Mouse (Mus musculus) kidney, adult 9 months (tissue): Measurements from ENCODE around the gene Cd96.
A peak's percentile ranks its signal among the peaks of the same experiment; 100 is the strongest.
"Not testable (repeated sequence)": the region's sequence is repeated elsewhere in the genome, so short reads cannot be mapped to it uniquely, and the experiment has no call there.

Experiments
- DNase-seq: peaks from one replicate; pipeline ENCODE4 v3.0.0; 2022

The Cd96 gene

DNA sequence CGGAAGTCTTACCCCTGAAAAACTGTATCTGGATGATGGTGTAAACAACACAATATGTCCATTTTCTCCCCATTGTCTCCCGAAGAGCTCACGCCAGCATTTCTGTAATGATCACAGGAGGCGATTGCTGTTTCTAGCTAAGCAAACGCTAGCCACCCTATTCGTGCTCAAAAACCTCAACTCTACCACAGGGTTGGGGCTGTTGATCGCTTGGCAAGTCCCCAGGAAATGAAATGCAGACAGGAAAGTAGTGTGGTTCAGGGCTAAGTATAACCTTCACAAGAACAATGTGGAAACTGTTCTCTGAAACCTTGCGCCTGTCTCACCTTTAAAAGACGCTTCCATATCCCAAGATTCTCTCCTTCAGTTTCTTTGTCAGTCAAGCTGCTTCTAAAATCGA is at the start of gene Cd96:
TSS of gene Cd96 (minus strand) at position 232 of the 400 bp plus-strand sequence.
- no peak for DNase-seq

DNA sequence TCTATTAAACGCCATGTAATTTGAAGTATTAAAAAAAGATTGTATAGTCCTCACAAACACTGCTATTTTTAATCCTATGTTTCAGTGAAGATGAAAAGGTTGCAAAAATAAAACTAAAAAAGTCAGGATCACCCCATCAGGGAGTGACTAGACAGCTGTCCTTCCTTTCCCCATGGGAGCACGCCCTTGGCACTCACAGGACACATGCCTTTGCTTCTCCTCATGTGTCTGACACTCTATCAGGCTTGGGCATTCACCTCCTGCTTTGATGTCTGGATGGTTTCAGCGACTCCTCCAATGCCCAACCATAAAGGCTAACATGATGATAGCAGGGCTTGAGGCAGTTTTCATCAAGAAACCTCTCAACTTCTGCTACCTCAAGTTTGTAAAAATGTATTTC is 46.9 kb upstream of the Cd96 start:
- DNase-seq: no peak

DNA sequence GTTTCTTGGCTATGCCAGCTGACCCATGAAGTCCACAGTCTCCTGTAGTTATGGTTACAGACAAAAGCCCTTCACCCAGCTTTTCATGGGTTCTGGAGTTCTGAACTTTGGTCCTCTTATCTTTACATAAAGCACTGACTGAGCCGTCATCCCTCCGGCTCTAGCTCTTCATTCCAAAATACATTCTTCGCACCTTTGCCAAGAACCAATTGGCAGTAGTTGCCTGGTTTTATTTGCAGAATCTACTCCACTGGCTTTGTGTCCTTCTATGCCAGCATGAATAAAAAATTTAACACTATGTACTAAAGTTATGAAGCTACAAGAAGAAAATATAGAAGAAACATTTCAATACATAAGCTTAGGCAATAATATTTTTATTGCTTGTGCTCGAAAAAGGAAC is 45.3 kb upstream of the Cd96 start:
- no peak for DNase-seq

DNA sequence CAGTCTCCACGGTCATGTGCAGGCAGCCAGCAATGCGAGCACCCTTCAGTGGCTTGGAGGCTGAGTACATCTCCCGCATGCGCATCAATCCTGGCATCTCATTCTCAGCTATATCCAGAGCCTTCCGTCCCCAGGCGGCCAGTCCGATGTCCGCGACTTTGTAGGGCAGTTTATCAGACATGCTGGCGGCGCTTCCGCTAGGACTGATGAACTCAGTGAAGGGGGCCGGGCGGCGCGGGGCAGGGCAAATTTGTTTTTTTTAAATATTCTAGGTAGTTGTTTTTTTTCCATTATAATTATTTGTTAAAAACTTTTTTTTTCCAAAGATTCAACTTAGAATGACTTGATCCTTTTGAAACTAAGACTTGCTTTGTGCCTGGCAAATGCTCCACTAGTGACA is 34.8 kb upstream of the Cd96 start, which contains the start of gene Gm4737:
TSS of gene Gm4737 (minus strand) at position 246 of the 400 bp plus-strand sequence.
- not testable (repeated sequence) for DNase-seq

DNA sequence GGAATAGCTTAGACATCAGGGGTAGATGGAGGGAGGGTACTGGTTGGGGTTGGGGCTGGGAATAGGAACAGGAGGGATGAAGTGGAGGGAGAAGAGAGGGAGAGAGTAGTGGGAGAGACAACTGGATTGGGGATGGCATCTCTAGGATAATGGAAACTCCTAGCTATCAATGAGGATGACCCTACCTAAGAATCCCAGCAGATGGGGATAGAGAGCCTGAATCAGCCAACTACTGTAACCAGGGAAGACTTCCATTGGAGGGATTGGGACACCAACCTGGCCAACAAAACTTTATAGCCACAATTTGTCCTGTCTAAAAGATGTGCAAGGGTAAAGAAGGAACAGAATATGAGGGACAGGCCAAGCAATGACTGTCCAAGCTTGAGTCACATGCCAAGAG is 31.1 kb upstream of the Cd96 start:
- peak; percentile 13 for DNase-seq

DNA sequence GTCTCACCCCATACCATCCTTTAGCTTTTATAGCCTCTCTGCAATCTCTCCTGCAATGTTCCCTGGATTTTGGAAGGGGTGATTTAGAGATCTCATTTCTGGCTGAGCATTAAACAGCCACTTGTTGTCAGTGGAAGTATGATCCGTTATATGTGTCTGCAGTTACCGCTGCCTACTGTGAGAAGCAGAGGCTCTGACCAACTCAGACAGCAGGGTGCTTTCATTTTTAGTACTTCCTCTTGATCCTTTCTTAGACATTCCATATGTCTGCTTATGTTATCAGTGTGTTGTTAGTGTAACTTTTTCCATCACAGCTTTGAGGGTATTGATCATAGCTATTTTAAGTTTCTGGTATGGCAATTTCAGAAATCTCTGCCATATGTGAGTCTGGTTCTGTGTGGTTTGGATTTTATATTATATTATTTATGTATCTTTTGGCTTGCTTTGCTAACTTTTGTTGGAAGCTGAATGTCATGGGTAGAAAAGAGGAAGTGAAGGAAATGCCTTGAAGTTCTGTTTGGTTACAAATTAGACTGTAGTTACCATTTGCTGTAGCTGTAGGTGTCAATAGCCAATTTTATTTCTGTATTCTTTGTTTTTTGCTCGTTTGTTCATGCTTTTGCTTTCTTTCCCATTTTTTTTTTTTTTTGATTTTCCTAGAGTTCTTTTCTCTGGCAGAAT is 28.8 kb upstream of the Cd96 start:
- no peak for DNase-seq

DNA sequence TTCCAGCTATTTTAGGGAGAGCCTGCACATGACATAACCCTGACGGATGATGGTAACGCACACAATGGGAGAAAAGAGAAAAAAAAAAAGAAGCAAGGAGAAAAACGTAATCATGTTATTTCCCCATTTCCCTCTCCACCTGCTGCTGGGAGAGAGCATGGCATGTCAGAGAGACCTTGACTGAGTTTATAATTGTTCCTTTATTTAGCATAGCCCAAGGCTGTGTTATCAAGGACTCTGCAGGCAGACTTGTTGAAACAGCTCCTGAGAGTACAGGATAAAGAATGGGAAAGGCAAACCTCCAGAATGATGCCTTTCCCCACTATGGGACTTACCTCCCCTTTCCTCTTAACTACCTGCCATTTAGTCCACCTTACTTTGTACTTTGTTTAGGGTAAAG is 26.9 kb upstream of the Cd96 start:
- no peak for DNase-seq

DNA sequence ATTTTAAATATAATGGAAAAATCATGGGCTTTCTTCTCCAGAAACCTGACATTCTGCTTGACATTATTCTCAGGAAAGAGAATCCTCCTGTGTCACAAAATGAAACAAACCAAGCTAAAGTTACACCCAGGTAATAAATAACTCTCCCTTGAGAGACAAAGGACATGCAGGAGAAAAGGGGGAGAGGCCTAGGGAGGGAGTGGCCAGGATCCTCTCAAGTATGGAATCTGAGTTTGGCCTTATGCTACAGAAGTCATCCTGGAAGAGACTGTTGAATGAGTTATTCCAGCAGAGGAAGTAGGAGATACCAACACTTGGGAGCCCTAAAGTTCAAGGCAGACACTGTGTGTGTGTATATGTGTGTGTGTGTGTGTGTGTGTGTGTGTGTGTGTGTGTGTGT is 2.2 kb upstream of the Cd96 start:
- DNase-seq: no peak

DNA sequence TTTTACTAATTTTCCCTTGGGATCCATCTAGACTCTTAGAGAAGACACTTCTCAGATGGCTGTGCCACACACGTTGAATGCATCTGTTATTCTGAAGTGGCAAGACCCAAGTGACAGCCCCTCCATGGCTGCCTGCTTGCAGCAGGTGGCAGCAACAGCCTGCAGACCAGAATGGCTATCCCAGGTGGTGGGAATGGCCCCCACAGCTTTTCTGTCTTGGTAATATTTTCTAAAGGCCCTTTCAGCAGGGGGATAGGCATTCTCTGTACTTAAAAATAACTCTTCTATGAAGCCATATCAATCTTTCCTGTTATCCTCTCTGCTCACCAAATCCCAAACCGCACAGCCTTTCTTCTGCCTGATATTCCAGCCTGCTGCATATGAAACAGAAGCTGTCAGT is 1.4 kb upstream of the Cd96 start:
- DNase-seq: no peak

DNA sequence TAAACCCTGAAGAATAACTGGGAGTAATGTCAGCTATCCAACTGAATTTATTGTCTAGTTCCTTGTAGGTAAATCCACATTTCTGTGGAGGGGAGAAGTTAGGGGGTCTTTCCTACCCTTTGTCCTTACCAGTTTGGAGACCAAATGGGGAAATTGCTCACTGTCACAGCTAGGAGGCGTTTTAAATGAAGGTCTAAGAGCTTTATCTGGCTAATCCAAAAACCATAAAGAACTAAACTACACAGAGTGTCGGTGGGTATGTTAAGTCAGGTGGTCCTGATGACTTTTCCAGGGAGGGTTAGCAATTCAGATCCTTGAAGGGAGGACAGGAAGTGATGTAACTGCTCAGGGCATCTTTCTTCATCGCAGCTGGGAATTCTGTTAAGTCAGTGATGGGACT is 556 bp upstream of the Cd96 start:
- DNase-seq: no peak

DNA sequence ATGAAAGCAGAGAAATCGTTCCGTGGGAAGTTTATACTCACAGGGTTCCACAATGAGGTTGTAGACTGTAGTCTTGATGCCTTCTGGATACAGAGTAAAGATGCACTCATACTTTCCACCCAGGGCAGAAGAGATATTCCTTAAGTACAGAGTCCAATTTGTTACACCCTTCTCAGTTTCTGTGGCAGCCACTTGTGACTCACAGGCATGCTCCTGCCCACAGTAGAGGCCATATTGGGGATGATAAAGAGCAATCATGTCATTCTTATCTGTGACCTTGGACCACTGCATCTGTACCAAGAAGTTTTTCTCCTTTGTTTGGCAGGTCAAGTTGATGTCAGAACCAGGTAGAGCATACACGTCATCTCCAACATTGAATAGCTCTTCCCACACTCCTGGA is 2.4 kb downstream of the Cd96 start:
- no peak for DNase-seq

DNA sequence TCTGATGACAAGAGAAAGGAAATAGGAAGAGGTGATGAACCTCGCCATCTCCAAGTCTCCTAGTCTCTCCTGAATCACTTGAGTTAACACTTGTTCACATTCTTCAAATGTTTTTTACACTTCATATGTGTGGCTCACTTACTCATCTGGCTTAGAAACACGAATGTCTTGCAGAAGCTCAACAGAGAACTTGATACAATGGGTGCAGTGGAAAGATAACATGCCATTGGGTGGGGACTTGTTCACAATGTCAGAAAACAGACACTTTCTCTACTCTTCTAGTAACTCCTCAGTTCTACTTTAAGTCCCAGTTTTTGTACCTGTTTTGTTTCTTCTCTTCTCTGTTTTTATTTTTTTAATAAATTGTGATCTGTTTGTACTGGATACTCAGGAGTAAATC is 5.3 kb downstream of the Cd96 start:
- no peak for DNase-seq

DNA sequence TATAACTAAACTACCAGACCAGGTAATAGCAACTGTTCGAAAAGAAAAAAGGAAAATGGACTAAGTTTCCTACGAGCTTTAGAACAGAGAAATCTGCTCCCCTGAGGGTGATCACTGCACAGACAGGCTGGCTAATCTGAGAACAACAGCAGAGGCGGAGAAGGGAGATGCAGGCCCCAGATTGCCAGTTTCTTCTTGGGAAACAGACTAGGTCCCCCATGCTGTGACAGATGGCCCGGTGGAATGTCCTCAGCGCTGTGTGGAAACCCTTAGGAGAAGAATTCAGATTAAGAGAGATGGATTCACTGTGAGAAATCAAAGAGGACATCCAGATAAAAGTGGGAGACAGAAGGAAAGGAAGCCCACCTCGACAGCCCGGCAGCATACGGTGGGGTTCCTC is 10.5 kb downstream of the Cd96 start:
- no peak for DNase-seq

DNA sequence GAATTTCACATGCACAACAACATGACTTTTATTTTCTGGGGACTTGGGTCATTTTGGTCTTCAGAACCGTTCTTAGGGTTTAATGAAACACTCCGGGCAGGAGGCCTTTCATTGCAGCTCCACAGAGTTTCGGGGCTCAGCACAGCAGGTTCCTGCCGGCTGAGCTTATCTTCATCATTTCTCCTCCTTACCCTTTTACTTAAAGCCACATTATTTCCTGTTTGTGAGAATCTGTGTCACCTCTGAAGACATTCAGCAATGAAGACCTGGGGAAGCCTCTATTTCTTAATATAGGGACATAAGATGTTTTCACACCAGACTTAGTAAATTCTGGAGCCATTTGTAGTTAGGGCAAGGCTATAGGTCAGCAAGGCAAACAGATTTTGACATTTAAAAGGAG is 12.6 kb downstream of the Cd96 start:
- no peak for DNase-seq

DNA sequence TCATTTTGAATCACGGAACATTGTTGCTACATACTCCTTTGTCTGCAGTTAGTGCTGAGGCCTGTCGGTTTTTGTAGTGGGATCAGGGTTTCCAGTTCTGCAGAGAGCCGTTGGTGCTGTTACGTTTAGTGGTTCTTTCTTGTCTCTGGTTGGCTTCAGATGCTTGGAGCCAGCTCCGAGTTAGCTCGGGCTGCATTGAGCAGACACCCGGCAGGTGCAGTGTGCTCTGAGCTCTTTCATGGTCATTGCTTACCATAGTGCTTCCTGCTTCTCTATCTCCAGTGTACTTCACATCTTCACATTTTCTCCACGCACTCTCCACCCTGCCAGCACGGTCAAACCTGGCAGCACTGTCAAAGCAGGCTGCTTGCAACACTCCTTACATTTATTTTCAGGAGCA is 15.6 kb downstream of the Cd96 start:
- DNase-seq: no peak

DNA sequence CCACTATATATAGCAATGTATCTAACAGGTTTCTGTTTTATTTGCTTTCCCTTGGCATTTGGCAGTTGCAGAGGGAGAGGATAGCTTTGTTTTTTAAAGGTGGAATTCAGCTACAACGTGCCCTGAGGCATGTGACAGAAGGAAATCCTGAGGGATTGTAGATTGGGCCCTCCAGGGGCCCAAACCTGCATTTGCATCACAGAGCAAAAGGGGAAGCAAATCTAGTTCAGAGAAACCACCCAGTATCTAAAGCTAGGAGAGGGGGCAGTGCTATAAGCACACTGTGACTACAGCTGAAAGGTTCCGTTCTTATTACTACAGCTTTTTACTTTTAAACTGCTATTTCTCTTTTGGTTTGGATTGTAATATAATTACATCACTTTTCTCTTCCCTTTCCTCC is 18.3 kb downstream of the Cd96 start:
- DNase-seq: no peak

DNA sequence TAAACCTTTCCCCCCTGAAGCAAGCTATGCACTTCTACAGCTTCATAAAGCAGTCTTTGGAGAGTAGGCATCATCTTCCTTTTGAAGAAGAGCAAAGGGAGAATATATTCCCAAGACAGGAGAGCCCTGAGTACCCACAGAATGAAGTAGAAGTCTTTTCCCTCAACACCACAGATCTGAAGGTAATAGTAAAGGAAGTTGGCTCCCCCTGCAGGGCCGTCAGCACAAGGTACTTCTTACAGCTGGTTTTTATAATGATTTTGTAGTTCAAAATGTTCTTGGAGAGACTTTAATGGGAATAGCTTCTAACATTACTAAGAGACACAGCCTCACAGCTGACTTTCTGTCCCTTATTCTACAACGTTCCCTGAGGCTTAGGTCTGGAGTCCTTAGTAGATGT is 19.8 kb downstream of the Cd96 start:
- DNase-seq: peak; percentile 20

DNA sequence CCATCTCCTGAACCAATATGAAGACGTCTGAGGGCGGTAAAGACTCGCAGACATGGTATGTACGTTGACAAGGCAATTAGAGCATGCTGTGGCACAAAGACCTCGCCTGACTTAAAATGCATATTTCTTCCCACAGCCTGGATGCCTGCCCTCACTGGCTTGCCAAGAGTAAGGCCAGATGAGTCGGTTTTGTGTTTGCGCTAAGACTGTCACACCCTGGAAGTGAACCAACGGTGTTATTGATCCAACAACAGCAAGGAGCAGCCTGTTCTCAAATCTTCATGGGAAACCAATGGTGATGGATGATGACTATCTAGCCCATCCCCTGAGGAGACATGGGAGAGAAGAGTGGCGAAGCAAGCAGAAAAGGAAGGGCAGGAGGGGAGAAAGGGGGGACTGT is 22.6 kb downstream of the Cd96 start:
- DNase-seq: no peak

DNA sequence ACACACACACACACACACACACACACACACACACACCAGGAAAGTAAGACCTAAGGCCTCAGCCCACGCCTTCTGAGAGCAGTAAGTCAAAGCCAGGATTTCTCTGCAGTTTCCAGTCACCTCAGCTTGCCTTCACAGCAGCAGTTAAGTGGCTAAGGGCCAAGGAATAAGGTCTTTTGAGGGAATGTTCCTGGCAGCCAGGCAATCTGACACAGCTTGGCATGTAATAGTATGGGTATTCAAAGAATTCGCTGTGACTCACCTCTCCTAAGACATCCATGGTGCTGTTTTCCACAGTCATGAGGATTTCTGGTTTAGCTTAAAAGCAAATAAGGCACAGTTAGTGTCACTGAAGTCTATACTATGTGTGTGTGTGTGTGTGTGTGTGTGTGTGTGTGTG is 25.6 kb downstream of the Cd96 start:
- peak; percentile 55 for DNase-seq

DNA sequence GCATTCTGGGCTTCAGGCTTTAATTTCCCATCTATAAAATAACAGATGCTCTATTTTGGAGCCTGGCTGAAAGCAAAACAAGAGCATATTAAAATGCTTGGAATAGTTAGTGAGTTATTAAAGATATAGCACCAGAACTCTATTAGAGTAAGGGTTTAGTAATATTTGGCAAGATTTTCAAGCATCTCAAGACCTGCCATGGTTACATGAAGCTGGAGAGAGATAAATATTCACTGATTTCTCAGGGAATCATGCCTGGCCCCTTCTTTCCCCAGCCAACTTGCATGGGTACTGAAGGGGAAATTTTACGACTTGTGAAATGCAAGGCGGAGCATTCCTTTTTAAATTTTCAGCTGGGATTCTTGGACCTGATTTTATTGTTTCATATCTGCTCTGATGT is 27.1 kb downstream of the Cd96 start:
- DNase-seq: no peak

DNA sequence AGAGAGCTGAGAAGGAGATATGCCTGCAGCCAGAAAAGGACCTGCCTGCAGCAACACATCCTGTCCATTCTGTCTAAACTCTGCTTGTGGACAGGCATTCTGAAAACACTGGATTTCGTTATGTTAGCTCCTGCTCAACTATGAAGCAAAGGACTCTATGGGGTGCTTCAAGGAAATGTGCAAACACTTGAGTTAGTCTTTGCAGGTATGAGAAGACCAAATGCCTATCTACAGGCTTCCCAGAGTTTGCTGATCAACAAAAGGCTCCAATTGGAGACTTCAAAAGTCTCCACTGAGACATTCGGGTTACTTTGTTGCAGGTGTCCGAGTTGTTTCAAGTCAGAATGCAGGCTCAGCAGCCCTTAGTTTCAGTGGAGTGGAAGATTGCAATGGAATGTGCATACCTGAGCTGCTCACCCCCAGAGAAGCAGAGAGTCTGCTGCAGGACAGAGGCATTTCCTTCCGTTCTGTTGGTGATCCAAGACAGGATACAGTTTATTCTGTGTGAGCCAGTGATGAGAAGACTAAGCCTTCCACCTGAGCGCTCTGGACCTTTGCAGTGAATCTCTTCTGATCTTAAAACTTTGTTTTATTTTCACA is 33.1 kb downstream of the Cd96 start:
- DNase-seq: no peak

DNA sequence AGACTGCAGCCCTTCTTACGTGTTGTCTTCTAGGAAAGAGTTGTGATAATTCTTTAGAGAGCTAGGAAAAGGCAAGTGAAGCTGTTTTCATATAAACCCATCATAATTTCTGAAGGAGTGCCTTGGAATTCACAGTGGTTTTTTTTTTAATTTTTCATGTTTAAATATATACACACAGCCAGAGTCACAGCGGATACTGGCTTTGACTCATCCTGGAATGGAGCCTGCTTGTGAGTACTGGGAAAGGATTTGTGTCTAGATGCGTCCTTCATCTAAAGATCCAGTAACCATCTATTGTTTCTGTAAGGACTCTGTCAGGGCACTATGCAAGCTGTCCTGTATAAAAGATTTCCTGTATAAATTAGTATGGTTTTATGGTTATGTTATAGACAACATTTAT is 52.1 kb downstream of the Cd96 start:
- no peak for DNase-seq

DNA sequence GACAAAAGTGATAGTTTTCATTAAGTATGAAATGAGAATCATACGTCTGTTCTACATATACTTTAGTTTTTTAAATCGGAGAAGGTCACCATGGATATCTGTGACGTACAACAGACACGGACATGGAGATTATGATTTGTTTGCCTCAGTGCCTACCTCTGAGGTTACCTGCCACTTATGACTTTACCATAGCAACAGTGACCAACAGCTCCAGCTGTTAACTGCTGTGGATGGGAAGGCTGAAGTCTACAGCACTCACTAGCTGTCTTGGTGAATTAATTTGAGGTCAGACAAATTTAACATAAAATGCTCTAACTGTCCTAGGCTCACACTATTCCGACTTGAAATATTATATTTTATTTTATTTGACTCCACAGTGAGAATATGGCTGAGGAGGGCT is 56.8 kb downstream of the Cd96 start:
- DNase-seq: no peak

DNA sequence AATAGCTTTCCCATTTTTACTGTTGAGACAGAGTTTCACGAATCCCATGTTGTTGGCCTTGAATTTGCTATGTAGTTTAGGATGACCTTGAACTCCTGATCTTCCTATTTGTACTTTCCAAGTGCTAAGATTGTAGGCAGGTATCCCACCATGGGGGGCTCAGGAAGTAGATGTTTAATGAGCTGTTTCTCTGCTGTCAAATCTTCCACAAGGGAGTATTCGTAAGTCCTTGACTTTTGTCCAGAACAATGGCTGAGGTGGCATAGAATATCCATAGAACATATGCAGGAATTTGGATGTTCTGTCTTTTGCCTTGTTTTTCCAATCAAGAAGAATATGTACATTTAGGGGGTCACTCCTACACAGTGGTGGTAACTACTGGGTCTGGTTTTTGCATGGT is 73.1 kb downstream of the Cd96 start:
- DNase-seq: no peak

DNA sequence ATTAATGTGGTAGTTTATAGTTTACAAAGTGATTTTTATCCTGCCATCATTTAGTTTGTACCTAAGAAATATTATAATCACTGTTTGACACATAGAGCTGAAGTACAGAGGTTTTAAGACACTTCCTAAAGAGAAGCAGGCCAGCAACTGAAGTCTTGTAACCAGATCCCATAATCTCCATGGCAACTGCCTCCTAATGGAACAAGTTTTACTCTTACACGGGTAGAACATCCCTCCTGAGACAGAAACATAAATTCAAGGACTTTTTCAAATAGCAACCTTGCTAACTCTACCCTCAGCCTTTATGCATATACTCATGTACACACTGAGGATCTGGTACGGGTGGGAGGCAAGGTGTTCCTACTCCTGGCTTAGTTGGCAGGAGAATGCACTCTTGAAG is 83.8 kb downstream of the Cd96 start:
- no peak for DNase-seq
